Mouse (Mus musculus) common myeloid progenitor, adult 5-6 weeks (primary cell): ENCODE data around the gene Faim. TPM values are rescaled to one million over a fixed set of nuclear protein-coding genes. Genes with fewer than 3 reads are reported as not detected.

Source experiments
- ATAC-seq: replicated peaks from 2 replicates; pipeline ENCODE4 v1.8.0; 2016; ENCODE audit warnings: low read depth, mild to moderate bottlenecking, moderate TSS enrichment, inconsistent platforms; ENCODE audit not compliant: poor library complexity, severe bottlenecking
- total RNA-seq: library from RNA; stranded (forward); fragments of 200-1000, 187-1606 nt; gene quantifications from 2 replicates; pipeline ENCODE4 v1.2.3, GENCODE M21; 2017

Gene Faim
- total RNA-seq, 1 experiment from 2014 or later = 108 TPM

DNA sequence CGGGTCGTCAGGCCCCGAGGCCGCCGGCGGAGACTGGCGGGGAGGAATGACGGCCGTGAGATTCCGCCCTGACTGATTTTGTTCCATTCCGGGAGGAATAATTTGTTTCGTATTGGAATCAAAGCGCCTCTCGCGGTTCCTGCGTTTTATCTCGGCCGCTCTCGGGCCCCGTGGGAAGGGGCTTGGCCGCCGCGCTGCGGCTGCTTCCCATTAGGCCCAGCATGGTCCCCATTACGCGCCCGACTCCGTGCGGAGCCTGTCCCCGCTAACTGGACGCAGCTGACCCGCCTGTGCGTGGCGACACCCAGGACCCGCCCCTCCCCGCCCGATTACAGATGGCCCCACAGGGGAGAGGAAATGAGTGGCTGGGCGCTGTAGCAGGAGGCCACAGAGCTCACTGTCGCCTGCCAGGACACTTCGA is 13.1 kb upstream of the Faim start:
- ATAC-seq = peak; percentile 41

DNA sequence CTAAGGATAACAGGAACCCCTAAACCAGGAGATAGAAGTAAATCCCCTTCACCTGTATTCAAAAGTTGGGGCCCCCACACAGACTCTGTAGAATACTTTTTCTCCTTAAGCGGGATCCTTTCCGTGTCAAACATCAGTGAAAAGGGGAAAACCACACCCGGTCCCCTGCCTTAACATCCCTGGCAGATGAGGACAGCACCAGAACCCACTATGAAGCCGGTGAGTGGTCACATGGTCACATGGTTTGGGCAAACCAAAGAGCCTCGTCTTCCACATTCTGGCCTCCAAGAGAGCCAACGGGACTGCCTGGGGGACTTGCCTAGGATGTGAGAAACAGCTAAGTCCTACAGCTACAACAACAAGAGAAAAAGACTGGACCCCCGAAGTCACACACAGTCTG is 12.6 kb upstream of the Faim start:
- ATAC-seq = no peak

DNA sequence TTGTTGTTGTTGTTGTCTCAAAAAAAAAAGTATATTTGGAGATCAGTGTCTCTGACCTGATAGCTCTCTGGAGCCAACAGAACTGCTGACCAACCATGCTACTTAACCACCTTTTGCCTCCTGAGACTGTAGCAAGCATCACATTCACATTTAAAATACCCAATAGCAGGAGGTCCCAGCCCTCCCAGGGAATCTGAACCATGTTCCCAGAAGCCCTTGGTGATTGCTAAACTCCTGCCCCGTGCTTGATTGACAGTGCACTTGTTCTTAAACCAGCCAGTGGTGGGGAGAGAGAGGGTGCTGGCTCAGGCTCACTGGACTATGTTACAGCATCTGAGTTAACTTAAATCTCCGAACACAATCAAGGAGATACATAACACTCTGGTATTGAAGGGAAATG is 11.3 kb upstream of the Faim start:
- ATAC-seq = no peak

DNA sequence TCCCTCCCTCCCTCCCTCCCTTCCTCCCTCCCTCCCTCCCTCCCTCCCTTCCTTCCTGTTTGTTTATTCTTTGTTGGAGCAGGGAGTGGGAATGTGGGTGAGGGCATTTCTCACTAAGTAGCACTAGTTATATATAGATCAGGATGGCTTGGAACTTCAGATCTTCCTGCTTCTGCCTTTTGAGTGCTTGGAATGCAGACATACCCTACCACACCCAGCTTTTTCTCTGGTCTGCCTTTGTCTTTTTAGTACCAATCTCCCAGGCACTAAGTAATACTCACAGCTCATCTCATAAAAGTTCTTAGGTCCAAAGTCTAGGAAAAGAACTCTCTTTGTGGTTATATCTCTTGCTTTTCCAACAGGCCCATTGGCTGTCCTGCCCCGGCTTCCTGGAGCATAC is 10.1 kb upstream of the Faim start:
- no peak for ATAC-seq

DNA sequence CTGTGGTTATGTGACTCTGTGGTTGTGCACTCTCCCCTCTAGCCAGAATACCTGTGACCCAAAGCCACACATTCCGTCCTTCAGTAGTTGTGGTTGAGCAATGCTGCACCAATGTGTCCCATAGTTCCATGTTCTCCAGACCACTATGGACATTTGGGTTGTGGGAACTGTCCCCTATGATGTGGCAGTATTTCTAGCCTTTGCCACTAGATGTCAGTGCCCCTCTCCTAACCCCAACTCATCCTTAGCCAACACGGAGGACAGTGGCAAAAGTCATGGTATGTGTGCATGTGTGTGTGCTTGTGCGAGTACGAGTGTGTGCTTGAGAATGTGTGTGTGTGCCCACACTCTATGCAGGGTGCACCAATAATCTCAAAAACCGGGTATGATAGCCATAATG is 9.7 kb upstream of the Faim start:
- peak; percentile 57 for ATAC-seq

DNA sequence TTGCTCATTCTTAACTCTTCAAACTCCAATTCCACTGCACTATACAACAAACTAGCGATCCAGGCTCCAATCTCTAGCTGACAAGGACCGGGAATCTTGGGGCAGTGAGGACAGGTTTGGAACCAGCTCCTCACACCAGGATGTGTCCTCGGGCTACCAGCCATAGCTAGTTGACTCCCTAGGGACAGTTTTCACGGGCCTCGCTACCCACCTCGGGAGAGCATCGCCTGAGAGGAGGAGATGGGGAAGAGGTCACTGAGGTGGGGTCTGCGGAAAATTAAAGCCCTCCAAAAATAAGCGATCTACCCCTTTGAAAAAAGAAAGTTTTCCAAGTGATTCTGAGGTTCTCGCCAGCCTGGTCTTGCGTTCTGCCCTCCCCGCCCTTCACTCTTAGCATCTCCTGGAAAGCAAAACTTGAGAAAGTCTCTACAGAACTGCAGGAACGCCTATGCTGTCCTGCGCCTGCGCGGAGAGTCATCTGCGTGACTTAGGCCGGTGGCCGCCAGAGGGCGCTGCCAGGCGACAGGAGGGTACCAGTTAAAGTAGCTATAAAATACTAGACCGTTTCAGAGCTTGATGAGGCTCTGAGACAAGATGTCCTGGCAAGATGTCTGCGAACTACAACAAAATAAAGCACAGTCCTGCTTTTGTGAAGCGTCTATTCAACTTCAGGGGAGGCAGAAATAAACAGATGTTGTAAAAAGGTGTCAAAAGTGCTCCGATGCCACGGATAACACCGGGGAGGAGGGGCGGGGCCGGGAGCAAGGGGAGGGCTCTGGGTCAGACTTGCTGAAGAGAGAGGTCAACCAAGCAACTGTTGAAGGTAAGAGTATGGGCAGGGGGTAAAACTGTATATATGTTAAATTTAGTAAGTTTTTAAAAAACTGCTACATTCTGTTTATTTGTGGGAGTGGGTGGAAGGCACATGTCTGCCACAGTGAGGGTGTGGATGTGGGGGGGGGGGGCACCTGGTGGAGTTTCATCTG is 6.4 kb upstream of the Faim start:
- ATAC-seq = peak; percentile 91

DNA sequence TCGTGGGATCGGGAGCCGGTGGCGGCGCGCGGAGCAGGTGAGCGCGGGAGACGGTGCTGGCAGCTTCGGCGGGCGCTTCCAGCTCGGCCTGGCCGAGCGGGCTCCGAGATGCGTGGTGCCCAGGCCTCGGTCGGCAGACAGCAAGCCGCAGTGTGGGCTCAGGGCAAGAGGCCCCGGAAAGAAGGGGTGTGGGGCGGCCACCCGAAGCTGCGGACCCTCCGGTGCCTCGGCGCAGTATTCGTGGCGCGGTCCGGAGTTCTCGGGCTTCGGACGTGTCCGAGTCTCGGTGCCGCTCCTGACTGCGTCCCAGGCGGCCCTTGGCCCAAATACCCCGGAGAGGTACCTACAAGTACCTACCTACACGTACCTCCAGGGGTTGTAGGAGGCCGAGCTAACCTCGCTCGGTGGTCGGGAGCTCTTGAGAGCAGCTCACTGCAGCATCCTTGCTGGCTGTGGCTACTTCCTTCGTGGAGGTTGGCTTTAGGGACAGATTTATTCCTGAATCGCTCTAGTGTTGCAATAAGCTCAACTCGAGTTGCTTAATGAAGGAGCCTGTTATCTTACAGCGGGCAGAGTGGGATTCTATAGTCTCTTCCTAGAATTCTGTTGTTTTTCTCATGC is 413 bp downstream of the Faim start:
- ATAC-seq = 0 out of 2 replicates have a peak, but pooled peaks have one; percentile 6

DNA sequence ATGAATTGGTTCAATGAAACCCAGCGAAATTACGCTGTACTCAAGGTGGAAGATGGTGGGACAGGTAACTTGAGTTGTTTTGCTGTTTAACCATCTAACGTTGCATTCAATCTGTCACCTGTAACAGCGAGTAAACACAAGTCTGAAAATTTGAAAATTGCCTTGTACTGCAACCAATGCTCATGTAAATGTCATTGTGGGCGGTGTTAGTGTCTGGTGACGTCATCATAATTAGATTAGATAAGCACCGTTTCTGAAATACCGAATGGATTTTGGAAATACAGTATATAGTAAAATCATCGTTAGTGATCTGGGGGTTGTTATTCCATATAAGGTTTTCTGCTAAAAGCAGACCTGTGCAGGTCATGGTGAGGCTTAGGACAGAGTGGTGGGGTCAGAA is 958 bp downstream of the Faim start:
- ATAC-seq = no peak

DNA sequence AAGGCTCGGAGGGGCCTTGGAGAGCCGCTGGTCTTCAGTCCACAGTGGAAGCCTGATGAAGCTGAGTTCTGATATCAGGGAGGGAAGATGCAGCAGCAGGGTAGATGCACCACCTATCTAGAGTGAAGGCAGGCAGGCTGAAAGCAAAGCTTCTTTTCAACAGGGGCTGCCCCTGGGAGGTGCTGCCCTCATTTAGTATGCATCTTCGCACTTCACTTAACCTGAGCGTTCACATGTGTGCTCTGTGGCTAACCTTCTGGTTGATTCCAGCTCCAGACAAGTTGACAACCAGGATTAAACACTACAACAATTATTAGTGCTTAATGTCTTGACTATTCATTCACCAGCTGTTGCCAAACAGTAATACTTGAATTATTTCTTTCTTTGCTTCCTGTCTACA is 7.9 kb downstream of the Faim start:
- ATAC-seq = no peak

DNA sequence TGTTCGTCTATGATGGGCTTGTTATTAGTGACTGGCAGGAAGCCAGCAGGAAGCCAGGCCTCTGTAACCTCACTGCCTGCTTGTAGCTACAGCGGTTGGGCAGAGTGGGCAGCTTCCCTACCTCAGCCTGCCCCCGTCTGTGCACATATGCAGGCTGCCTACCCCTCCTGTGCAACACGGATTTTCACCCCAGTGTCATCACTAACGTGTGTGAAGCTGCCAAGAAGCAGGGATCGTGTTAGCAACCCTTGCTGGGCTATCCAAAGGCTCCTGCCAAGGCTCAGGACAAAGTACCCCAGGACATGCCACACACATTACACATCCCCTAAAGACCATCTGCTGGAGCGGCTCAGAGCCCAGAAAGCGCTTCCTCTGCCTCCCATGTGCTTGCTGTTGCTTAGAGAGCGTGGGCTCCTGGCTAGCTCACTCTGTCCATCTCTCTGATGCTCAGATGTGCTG is 13.7 kb downstream of the Faim start:
- ATAC-seq = peak; percentile 94

DNA sequence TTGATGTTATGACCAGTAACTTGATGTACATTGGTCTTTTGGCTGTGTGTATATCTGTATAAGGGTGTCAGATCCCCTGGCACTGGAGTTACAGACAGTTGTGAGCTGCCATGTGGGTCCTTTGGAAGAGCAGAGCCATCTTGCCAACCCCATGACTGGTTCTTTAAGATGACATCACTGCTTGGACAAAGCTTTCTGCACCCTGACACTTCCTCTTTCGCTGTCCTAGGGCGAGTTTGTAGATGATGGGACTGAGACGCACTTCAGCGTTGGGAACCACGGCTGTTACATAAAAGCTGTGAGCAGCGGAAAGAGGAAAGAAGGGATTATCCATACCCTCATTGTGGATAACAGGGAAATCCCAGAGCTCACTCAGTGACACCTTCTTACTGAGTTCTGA is 15.2 kb downstream of the Faim start:
- no peak for ATAC-seq

DNA sequence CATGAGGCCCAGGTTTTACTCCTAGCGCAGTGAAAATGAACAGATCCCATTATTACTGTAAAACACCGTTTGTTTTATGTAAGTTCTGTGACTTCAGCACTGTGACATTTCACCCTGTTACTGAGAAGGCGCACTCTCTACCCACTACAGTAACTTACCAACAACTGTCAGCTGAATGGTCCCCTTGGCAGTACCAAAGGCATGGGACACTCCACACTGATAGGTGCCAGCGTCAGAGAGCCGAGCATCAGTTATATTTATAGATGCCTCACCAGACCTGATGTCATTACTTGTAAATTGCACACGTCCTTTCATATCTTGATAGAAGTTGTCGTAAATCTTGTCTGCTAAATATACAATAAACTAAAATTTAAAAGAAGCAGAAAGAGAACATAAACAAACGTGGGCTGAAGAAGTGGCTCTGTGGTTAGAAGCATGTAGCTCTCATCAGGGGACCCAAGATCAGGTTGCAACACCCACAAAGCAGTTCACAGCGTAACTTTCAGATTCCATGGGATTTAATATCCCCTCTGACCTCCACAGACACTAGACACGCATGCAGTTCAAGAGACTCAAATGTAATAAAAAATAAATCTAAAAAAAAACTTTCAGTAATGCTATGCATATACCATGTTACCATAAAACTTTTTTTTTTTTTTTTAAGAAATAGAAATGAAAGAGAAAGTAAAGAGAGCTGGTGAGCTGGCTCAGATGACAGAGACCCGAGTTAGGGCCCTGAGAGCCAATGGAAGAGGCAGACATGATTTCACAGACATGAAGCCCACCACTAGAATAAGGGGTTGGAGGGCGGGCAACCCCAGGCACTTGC is 23.1 kb downstream of the Faim start:
- ATAC-seq = peak; percentile 50

DNA sequence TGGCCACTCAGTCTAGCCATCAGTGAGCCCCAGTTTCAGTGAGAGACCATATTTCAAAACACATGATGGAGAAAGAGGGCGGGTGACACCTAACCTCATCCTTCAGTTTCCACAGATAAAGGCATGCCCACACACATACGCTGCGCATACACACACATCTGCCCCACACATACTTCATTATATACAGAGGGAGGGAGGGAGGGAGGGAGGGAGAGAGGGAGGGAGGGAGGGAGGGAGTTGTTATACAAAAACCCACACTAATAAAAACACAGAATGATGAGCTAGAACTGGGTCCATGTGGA is 23.7 kb downstream of the Faim start:
- ATAC-seq = peak; percentile 36; the same call in 1 of the 2 replicates

DNA sequence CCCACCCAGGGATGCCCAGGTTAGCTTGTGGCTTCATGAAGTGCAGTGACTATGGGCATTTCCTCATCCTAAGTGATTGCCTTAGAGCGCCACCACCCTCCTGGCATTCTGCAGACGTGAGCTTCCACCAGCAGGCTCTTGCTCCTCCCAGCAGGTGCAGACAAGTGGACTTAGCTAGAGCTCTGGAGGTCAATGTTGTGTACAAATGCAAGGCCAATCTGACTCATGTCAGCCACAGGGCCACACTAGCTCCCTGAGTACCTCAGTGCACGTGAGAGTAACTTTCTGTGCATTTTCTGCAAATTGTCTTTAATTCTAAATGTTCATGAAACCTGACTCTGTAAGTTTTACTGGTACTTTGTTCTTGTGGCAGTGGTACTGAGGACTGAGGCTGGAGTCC is 30.1 kb downstream of the Faim start:
- no peak for ATAC-seq

DNA sequence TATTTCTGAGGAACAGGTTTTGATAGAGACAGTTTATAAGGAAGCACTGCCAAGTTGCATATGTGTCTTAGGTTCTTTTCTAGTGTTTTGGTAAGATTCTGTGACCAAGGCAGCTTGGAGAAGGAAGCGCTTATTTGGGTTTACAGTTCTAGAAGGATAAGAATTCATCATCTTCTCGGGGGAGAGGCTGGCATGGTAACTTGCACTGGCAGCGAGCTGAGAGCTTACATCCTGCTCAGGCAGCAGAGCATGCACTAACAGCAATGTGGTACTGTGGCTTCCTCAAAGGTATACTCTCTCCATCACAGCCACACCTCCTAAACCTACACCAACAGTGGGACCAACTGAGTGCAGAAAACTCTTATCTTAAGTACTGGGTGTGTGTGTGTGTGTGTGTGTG is 30.6 kb downstream of the Faim start:
- no peak for ATAC-seq

DNA sequence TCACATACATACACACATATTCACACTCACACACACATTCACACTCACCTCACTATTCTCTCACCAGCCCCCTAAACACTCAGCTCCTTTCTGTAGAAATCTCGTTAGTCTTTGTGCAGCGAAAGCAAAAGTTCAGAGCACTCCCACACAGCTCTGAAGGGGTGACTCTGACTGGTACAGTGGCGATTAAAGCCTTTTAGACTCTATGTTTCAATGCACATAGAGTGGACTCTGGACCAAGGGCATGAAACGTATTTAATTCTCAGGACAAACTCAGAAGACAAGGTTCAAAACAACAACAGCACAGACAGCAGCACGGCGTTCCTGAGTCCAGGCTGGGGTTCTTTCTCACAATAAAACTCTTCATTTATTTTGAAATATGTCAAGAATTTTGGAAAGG is 31.5 kb downstream of the Faim start:
- no peak for ATAC-seq

DNA sequence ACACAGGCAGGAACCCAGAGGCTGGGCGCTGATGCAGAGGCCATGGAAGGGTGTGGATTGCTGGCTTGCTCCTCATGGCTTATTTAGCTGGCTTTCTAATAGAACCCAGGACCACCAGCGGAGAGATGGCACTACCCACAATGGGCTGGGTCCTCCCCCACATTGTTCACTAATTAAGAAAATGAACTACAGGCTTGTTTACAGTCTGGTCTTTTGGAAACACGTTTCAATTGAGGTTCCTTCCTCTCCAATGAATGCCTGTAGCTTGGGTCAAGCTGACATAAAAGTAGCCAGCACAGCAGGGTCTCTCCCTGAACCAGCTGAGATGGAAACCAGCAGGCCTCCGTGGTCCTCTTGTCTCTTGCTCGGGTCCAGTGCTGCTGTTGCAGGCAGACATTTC is 35.0 kb downstream of the Faim start:
- no peak for ATAC-seq

DNA sequence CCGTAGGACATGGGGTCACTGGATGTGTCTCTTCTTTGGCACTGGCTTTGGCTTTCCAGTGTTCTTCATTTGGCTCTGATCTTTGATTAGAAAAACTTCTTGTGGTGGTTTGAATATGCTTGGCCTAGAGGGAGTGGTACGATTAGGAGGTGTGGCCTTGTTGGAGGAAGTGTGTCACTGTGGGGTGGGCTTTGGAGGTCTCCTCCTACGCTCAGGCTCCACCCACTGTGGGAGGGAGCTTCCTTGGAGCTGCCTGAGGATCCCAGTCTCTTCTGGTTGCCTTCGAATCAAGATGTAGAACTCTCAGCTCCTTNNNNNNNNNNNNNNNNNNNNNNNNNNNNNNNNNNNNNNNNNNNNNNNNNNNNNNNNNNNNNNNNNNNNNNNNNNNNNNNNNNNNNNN is 35.6 kb downstream of the Faim start:
- ATAC-seq = no peak

DNA sequence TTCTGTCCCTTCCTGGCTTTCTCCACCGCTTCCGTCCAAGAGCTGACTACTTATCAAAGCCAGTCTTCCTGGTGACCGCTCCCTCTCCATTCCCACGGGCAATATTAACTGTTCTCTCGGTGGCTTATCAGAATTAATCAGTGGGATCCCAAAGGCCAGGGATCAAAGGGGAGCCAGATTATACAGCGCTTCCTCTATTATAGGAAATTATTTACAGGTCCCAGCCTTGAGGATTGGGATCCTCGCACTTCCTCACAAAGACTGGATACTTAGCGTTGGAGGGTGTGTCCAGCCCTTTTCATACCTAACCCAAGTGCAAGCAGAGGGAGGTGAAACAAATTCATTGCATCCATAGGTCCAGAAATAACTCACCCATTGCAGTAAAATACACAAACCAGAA is 45.9 kb downstream of the Faim start:
- ATAC-seq = no peak

DNA sequence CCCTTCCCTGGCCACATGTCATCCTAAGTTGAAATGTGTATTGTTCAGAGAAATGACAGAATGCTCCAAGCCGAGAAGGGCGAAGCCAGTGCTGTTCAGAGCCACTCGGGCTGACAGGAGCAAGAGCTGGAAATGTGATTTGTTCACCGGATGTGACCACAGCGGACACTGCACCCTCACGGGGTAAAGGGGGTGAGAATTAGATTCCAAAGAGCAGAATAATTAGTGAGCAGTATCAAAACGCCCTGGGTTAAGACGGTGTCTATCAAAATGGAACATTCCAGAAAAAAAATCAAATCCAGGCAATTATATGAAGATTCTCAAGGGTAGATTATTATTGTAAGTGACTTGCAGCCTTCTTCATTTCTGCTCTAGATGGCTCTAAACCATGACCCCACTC is 47.9 kb downstream of the Faim start:
- ATAC-seq = no peak

DNA sequence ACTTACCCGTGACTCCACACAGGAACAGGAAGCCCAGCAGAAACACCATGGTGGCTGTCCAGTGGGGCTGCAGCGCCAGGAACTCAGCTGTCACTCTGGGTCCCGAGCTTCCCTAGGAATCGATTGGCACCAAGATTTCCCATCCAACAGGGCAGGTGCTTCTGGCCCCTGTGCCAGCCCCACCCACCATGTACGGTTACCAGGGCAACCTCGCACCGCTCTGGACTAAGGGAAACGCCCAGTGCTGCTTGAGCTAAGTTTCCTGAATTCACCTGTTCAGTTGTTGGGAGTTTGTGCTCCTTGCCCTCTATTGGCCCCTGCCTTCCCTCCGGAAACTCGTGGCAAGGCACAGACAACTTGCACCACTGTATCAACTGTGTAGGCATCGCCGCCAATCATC is 49.4 kb downstream of the Faim start, which contains the start of gene Gm1123:
TSS of gene Gm1123 (minus strand) at position 141 of the 400 bp plus-strand sequence.
- no peak for ATAC-seq
